Mouse (Mus musculus): ENCODE measurements around the gene Tmem89.

The Tmem89 gene

DNA sequence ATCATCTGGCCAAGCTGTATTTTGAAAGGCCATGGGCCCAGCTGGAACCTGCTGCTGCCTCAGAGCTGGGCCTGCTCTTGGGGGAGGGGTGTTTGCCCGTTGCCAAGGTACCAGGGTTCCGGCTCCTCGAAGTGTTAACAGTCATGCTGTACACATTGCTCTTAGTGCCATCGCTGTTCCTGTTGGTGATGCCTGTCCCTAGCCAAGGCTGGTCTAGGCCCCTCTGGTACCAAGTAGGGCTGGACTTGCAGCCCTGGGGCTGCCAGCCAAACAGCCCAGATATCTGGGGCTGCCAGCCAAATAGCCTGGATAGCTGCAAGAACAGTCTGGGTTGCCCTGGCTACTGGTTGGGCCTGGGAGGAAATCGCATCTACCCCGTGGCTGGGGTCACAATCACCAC is at the start of gene Tmem89:
Gene Tmem89 (plus strand): TSS at position 129 of the 400 bp plus-strand sequence.
- DNase-seq = no peak

DNA sequence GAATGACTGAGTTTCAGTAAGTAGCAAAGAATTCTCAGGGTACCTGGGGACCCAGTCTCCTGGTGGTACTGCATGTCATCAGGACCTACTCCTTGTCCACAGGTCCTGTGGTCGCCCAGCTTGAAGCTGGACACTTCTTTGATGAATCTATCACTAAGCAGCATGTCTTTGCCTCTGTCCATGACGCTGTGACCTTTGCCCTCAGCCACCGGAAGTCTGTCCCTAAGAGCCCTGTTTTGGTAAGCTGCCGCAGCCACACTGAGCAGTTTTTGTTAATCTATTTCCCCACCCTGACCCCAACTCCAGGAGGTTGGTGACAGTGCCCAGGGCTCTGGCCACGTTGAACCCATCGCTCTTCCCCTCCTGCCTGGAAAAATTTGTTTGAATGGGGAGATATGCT is 2.1 kb upstream of the Tmem89 start:
- DNase-seq = no peak

DNA sequence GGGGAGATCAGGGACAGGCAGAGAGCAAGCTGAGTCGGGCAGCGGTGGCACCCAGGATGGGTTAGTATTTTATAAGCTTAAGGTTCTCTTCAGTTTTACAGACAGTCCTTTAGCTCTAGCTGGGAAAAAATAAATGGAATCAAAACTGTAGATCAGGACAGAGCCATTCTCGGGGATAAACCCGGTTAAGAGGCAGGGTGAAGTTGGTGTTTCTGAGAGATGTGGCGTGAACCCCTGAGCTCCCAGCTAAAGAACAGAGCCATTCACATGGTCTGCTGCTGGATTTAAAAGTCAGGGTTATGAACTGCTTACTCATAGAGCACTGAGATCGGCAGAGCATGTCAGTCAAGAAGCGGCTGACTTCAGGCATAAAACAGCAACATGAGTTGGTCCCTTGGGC is 1.3 kb upstream of the Tmem89 start:
- DNase-seq = no peak

DNA sequence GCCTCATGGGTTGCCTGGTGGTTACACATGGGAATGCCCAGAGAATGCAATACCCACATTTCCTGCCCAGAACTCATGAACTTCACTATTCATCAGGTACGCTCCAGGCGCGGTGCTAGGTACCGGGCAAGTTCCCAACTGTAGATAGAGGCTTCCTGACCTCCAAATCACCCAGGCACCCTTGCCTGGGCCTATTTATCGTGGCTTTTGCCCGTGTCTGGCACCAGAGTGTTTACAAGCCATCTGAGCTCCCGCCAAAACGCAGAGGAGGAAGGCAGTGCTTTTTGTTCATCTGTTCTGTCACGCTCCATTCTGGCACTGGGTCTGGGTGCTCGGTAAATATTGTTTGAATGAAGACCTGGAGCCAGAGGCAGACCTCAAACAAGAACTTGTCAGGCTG is 798 bp upstream of the Tmem89 start:
- no peak for DNase-seq

DNA sequence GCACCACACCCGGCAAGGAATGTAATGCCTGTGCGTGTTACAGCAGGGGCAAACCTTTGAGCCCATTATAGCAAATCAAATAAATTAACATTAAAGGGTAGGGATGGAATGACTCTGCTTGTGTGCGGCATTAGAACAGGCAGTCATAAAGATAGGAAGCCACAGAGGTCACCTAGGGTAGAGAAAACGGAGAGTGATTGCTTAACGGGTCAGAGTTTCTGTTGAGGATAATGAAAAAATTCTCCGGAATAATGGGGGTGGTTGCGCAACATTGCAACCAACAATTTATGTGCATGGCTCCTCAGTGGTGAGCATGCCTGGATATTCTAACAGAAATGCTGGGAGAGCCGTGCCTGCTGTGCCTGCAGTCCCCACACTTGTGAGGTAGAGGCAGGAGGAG is 11.5 kb downstream of the Tmem89 start:
- DNase-seq = no peak

DNA sequence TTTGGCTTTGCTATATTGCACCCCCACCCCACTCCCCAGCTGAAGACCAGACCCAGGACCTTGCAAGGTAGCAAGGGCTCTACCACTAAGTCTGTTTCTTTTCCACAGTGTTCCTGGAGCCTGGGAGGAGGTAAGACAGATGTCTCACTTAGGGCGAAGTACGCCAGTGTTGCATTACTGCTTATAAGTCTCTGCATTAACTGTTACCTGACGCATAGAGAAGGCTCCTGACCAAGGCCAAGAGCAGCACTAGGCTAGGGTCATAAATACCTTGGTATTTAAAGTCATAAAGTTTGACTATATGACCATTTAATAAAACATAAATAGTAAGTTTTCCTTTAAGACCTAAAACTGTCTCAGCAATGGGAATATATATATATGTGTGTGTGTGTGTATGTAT is 14.0 kb downstream of the Tmem89 start:
- no peak for DNase-seq

DNA sequence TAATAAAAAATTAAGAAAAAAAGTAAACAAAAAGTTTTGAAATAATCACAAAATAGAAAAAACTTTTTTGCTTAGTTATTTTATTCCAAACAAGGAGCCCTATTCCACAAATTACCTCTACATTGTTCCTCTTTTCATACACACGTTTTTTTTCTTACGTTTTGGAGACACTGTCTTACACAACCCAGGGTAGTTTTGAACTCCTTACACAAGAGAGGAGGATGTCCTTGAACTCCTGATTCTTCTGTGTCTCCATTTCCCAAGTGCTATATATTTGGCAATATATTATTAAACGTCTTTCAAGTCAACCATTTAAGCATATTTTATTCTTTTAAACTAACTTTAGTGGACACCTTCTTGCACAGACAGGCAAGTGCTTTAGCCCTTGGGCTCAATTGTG is 21.6 kb downstream of the Tmem89 start:
- no peak for DNase-seq

DNA sequence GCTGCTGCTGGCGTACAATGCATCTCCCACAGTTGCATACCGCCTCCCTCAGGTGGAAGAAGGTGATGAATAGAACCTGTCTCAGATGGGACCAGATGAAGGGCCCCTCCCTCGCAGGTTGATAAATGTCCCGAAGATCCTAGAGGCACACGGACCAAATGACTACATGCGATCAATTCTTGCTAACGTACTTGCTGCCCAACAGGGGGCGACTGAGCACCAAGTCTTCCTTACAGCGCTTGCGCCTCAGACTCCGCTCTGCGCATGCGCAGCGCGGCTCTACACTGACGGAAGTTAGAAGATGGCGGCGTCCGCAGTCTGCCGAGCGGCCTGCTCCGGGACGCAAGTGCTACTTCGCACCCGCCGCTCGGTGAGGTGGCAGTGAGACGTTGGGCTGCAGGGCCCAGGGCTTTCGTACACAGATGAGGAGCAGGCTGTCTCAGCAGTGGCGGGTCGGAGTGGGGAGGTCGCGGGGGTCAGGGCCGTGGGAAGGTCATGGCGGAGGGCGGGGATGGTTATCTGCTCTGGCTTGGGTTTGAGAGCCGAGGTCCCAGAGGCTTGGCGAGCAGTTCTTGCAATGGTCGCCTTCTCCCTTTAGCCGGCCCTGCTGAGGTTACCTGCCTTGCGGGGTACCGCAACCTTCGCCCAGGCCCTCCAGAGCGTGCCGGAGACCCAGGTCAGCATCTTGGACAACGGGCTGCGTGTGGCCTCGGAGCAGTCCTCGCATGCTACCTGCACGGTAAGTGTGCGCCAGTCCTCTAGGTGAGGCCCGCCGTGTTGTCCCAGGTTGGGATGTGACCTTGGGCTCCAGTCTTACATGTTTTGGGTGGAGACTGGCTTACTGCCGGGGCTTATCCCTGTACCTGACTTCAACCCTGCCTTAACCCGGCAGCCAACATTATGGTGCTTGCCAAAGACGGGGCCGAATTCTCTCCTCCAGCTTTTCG is 22.3 kb downstream of the Tmem89 start, which contains the start of gene Uqcrc1:
Gene Uqcrc1 (plus strand): TSS at position 216 of the 947 bp plus-strand sequence.
- peak; percentile 93 for DNase-seq

DNA sequence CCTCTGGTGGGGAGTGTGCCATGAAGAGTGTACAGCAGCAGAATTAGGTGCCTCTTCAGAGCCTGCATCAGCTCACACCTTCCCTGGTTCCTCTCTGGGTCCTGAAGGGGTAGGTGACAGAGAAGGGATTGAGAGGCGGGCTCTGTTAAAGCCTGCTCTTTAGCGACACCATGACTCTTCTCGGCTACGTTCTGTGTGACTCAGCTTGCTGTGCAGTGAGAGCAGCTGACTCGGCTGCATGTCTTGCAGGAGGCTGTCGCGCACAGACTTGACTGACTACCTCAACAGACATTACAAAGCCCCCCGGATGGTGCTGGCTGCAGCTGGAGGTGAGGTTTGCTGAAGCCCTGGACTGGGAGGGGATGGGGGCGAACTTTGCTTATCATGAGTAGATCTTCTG is 30.7 kb downstream of the Tmem89 start:
- no peak for DNase-seq

DNA sequence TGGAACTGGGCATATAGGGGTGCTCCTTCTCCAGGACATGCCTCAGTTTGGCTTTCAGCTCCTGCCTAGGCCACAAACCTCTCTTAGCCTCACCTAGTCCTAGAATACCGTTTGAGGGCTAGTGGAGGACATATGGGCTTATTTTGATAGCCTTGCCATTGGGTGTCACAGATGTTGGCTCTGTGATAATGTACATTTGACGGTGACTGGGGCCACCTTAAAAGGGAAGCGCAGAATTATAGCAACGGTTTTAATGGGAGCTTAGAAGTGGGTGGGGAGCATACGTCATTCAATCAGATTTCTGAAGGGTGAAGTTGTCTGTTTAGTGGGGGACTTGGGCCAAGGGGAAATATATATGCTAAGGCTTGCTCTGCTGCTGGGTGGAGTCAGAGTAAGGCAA is 31.2 kb downstream of the Tmem89 start:
- DNase-seq = no peak

DNA sequence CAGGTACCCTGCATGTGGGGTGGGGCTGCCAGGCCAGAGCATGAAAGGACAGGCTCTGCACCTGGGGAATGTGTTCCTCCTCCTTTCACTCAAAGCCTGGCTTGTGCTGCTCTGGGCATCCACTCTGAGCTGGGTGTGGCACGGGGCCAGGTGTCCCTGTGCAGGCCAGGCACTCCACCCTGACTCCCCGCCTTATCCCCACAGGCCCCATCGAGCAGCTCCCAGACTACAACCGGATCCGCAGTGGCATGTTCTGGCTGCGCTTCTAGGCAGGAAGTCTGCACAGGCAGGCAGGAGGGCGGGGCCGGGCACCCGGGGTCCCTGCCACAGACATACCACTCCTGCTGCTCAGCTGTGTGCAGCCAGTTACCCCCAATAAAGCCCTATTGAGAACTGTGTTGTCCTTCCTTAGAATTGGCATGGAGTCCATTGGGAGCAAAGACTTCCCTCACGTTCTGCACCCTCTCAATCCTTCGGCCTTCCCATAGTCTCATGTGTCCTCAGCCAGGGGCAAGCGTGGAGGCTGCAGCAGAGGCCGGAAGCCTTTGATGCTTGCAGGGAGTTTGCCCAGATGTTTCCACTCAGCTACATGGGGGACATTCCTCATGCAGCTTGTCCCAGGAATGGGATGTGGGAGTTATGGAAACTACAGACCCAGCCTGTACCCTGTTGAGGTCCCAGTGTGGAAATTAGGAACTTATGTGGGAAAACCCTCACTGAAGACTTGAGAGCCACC is 35.0 kb downstream of the Tmem89 start:
- no peak for DNase-seq

DNA sequence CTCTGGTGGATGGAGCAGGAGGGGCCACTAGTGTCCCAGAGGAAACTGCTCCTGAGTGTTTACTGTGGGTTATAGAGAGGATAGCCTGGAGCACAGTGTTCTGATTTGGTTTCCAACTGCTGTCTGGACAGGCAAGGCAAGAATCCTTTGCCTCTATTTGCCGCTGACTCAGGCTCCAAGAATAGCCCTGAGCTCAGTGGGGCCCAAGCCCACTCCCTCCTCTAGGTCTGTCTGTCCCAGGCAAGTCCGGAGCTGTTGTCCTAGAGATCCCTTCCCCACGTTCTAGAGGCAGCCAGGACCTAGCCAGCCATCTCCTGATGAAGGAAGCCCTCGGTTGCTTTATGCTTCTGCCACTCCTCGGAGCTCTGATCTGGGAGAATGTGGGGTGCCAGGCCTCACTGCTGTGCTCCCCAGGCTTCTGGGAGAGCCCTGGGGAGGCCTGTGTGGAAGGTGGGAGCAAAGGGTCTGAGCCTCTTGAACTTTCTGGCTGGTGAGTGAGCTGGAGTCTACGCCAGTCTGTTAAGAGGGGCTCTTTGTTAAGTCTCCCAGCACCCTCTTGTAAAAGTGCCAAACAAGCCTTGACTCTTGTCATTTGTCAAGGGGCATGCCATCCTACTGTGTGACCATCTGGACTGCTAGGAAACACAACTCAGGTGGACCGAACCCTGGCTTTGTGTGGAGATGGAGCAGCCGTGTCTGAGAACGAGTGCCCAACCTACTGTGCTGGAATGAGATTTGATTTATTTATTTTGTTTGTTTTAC is 35.7 kb downstream of the Tmem89 start:
- no peak for DNase-seq

DNA sequence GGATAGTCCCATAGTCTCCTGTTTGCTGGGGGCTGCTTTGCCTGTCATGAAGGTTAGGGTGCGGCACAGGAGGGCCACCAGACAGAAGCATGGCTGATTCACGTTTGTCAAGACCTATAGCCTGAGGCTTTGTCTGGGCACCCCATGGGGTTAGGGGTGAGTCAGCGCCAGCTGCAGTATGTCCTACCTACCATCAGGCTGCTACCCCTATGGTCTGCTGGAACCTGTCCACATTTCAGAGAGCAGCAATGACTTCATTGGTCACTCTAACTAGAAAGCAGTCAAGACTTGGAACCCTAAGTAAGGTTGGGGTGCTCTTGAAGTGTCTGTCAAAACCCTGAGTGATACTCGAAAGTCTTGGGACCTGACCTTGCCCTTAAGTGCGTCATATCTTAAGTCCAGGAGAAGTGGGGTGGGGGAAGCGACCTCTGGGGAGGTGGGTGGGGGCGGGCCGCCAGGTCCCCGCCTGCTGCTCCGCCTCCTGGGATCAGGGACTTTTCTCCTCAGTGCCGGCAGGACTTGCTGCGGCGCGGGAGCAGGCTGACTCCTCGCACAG is 38.7 kb downstream of the Tmem89 start, which contains the start of gene Col7a1:
Gene Col7a1 (plus strand): TSS at position 506 of the 556 bp plus-strand sequence.
- no peak for DNase-seq

DNA sequence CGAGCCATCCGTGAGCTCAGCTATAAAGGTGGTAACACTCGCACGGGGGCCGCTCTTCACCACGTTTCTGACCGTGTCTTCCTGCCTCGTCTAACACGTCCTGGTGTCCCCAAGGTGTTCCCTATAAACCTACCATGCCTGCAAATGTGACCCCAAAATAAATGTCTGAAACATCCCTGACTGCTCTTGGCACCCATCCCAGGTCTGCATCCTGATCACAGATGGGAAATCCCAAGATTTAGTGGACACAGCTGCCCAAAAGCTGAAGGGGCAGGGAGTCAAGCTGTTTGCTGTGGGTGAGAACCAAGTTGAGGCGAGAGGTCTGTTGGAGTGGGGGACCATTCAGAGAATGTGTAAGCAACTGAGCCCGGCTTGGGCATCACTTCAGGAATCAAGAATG is 40.8 kb downstream of the Tmem89 start:
- DNase-seq = no peak

DNA sequence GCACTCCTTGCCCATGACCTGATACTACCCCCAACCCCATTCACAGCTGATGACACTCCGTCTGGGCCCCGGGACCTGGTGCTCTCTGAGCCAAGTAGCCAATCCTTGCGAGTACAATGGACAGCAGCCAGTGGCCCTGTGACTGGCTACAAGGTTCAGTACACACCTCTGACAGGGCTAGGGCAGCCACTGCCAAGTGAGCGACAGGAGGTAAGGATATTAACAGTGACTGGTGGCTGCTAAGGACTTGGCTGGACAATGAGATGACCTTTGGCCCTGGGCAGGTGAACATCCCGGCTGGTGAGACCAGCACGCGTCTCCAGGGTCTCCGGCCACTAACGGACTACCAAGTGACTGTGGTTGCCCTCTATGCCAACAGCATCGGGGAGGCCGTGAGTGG is 41.4 kb downstream of the Tmem89 start:
- DNase-seq = no peak

DNA sequence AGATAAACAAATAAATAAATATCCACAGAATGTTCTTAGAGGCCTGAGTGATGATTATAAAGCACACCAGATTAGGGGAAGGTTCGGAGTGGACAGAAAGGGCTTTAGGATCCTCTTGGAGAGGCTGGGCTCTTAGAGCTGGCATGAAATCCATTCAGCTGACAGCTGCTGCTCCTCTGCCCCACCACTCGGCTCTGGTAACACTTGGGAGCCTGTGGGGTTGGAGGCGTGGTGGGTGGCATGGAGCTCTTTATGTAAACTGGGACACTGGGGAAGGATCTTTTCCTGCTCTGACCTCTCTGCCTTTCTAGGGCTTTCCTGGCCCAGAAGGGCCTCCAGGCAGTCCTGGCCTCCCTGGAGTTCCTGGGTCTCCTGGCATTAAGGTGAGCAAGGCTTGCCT is 49.2 kb downstream of the Tmem89 start:
- no peak for DNase-seq

DNA sequence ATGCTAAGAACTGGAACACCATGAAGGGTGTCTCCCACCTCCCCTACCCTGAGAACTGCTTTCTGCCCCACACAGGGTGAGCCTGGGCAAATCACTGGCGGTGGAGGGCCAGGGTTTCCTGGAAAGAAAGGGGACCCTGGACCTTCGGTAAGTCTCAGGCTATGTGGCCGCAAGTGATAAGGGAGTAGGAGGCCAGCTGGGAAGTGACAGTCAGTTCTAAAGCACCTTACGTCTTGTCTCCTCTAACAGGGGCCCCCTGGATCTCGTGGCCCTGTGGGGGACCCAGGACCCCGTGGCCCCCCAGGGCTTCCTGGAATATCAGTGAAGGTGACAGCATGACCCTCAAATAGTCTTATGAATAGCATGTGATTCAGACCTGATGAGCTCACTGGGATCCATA is 49.9 kb downstream of the Tmem89 start:
- DNase-seq = no peak

All from thymus, postnatal 25 days (tissue).